ENCODE assay signal across 16 mouse cellular contexts in the genomic region with DNA sequence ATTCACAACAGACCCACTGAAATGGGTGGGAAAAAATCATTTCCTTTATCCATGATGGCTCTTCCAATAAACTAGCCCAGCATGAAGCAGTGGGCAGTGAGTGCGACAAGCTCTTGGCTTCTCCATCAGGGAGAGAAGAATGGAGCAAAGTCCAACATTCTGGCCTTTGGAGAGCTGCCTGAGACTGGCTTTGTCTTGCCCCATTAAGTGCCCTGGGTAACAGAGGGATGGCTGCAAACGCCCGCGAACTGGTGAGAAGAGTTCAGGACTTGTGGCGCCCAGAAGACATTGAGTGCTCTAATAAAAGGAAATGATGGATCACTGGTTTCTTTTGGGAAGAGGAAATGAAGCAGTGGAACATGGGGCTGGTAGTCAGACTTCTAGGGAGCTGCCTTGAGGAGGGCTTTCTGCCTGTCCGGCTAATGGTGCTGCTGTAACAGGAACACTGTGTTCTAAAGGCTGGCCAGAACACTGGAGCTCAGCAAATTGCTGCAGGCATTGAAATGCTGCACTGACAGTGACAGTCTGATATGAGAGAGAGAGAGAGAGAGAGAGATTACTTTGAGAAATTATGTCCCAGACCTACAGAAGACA.
DNase-seq lines count a peak whose midpoint lies in the region; ATAC-seq and TF ChIP-seq lines count a peak whose summit lies in the region.
"Had no signal": no experiment of that assay in that cellular context is flagged by ENCODE, and none has a peak within 500 bp of the region (broad histone marks: within the 10 kb centered on the region; RNA-seq: fewer than 3 reads in every experiment).

No protein-coding gene starts in this region.

- peak; percentile 72 for ATAC-seq in frontal cortex, adult (ENCODE audit: low TSS enrichment)
- ATAC-seq: intestine, embryonic 15.5 days had no signal

- H3K27me3 ChIP-seq in cerebellum, adult 2 months (ENCODE audit: control insufficient read depth, insufficient read depth, low read length), result no peaks in the 10 kb centered on the region
- H3K27me3 ChIP-seq: intestine, embryonic 15.5 days had no signal

- no peak for TF ChIP-seq POLR2A in cerebellum, adult 2 months (IDR thresholded peaks at IDR 0.05; ENCODE audit: borderline replicate concordance, insufficient read depth, low read length)

- no peak overlapping the region for H3K27ac ChIP-seq in cerebellum, adult 2 months (ENCODE audit: insufficient read depth, low read length)
- H3K27ac ChIP-seq: intestine, embryonic 15.5 days; liver, embryonic 14.5 days had no signal

- TF ChIP-seq CTCF in cerebellum, adult 2 months (IDR thresholded peaks at IDR 0.05; ENCODE audit: borderline replicate concordance, insufficient read depth, low read depth, low read length), result no peak

- no peak overlapping the region for H3K4me3 ChIP-seq in cerebellum, adult 2 months (replicated peaks; ENCODE audit: insufficient read depth, low read depth, low read length)
- H3K4me3 ChIP-seq: intestine, embryonic 15.5 days; myocyte had no signal

- no peak for DNase-seq in frontal cortex, postnatal 25 days (ENCODE audit: low spot score in 2 of 2)
- DNase-seq in left cerebral cortex, postnatal 10 days (ENCODE audit: extremely low spot score in 1 of 2, low spot score in 2 of 2), result peak; percentile 20 to 27
- no peak for DNase-seq in left cerebral cortex, adult 11 months (ENCODE audit: low spot score)
- peak; percentile 21 to 47 for DNase-seq in cerebellum, adult 2 months
- DNase-seq in frontal cortex, postnatal 14 days (ENCODE audit: low spot score in 2 of 2), result peak; percentile 12 to 33
- no peak for DNase-seq in adrenal gland, postnatal 14 days
- no peak for DNase-seq in adrenal gland, postnatal 25 days
- DNase-seq: adrenal gland, adult 8-10 months; B cell, adult 2 months; heart, adult 18-20 months; lung, postnatal 10 days; thymus, postnatal 4 days had no signal

- H3K4me1 ChIP-seq in cerebellum, adult 2 months (ENCODE audit: control insufficient read depth, insufficient read depth, low read length), result peaks cover 6% of the 10 kb centered on the region; the same call in 1 of the 2 replicates
- H3K4me1 ChIP-seq: intestine, embryonic 15.5 days had no signal

- whole genome bisulfite sequencing in cerebellum, adult 2 months, result 66% methylated on average over 6 of the region's 6 CpGs

- intact Hi-C loops in left cerebral cortex, postnatal 10 days (cut with DNase I), result no loop called here

Comparison
In these comparisons a context has a peak if more than half of its experiments do, and no peak if none do; other contexts are left out.
1. DNase-seq: peak in left cerebral cortex, postnatal 10 days (2 of 2), cerebellum, adult 2 months (2 of 2) and frontal cortex, postnatal 14 days (2 of 2); none in frontal cortex, postnatal 25 days (0 of 2), left cerebral cortex, adult 11 months (single experiment), adrenal gland, postnatal 14 days (single experiment) and adrenal gland, postnatal 25 days (single experiment).